Mouse (Mus musculus): ENCODE data around the gene Rbm47. TPM values are rescaled to one million over a fixed set of nuclear protein-coding genes. Genes with fewer than 3 reads are reported as not detected.

The Rbm47 gene
- polyA plus RNA-seq, 1 experiment from 2014 or later: 53.2 TPM

DNA sequence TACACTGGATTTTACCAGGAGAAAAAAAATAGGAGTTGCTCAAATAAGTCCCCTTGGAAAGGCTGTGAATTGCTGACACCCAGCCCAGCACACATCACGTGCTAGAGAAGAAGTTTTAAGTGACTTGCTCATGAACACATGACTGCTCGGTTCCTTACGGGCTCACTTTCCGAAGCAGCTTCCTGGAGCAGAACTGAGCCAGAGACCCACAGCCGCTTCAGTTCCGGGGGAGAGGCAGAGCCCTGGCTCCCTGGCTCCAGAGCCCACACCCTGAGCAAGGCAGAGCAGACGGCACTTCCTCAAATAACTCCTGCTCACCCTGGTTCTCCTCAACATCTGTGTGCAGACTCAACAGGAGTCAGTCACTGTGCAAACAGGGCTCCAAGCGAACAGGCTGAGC, 60.9 kb downstream of the Rbm47 start:
- Histone ChIP-seq H3K4me1 (ENCODE audit: control insufficient read depth, insufficient read depth, low read length) (no peaks in the 10 kb centered on the region), H3K9ac (replicated peaks; ENCODE audit: low read depth, low read length) (no peak overlapping the region), H3K36me3 (ENCODE audit: control insufficient read depth, insufficient read depth, low read length) (no peaks in the 10 kb centered on the region), H3K4me2 (replicated peaks; ENCODE audit: low read depth, low read length) (no peak overlapping the region), H3K27ac (ENCODE audit: low read length) (no peak overlapping the region), H3K27me3 (ENCODE audit: control insufficient read depth, insufficient read depth, low read length) (no peaks in the 10 kb centered on the region), H3K4me3 (ENCODE audit: low read depth, low read length) (no peak overlapping the region), H3K9me3 (ENCODE audit: control insufficient read depth, low read depth, low read length) (no peaks in the 10 kb centered on the region)
- ATAC-seq (ENCODE audit: insufficient number of reproducible peaks, insufficient read depth, low FRiP score, low read depth): peak; percentile 51
- 58% methylated on average over 8 of the region's 8 CpGs for WGBS

DNA sequence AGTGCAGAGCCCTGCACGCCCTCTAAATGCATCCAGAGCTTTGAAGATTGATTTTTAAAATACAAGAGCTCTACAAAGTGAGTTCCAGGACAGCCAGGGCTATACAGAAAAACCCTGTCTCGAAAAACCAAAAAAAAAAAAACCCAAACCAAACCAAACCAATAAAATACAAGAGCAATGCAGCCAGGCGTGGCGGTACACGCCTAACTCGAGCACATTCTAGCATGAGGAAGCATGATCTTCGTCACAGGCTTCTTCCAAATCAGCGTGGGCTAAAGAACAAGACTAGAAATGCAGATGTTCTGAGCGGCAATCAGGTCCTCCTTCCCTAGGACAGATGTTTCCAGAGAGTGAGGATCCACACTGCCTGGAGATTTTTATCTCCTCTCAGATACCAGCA, 66.5 kb downstream of the Rbm47 start:
- Histone ChIP-seq H3K9me3 (ENCODE audit: control insufficient read depth, low read depth, low read length) (no peaks in the 10 kb centered on the region), H3K4me2 (replicated peaks; ENCODE audit: low read depth, low read length) (no peak overlapping the region), H3K4me3 (ENCODE audit: low read depth, low read length) (no peak overlapping the region), H3K4me1 (ENCODE audit: control insufficient read depth, insufficient read depth, low read length) (no peaks in the 10 kb centered on the region), H3K9ac (replicated peaks; ENCODE audit: low read depth, low read length) (no peak overlapping the region), H3K27me3 (ENCODE audit: control insufficient read depth, insufficient read depth, low read length) (no peaks in the 10 kb centered on the region), H3K27ac (ENCODE audit: low read length) (no peak overlapping the region), H3K36me3 (ENCODE audit: control insufficient read depth, insufficient read depth, low read length) (no peaks in the 10 kb centered on the region)
- no peak for ATAC-seq (ENCODE audit: insufficient number of reproducible peaks, insufficient read depth, low FRiP score, low read depth)
- WGBS: 78% methylated on average over 9 of the region's 9 CpGs

DNA sequence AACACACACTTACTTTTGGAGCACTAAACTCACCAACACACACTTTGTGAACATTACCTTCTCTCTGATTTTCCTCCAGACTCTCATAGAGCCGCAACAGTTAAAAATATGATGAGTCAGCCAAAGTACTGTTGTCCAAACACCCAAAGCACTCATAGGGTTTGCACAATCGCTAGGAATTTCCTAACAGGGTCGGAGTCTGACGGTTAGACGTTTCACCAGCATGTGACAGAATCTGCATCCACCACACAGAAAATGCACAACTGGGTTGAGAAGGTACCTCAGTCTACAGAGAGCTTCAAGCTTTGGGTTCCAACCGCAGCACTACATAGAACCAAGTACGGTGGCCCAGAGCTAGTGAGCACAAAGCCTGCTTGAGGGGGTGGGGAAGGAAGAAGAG, 67.0 kb downstream of the Rbm47 start:
- no peak for ATAC-seq (ENCODE audit: insufficient number of reproducible peaks, insufficient read depth, low FRiP score, low read depth)
- Histone ChIP-seq H3K4me2 (replicated peaks; ENCODE audit: low read depth, low read length) (no peak overlapping the region), H3K9me3 (ENCODE audit: control insufficient read depth, low read depth, low read length) (no peaks in the 10 kb centered on the region), H3K9ac (replicated peaks; ENCODE audit: low read depth, low read length) (no peak overlapping the region), H3K36me3 (ENCODE audit: control insufficient read depth, insufficient read depth, low read length) (no peaks in the 10 kb centered on the region), H3K27ac (ENCODE audit: low read length) (no peak overlapping the region), H3K4me3 (ENCODE audit: low read depth, low read length) (no peak overlapping the region), H3K27me3 (ENCODE audit: control insufficient read depth, insufficient read depth, low read length) (no peaks in the 10 kb centered on the region), H3K4me1 (ENCODE audit: control insufficient read depth, insufficient read depth, low read length) (no peaks in the 10 kb centered on the region)
- WGBS: 79% methylated on average over 7 of the region's 7 CpGs

DNA sequence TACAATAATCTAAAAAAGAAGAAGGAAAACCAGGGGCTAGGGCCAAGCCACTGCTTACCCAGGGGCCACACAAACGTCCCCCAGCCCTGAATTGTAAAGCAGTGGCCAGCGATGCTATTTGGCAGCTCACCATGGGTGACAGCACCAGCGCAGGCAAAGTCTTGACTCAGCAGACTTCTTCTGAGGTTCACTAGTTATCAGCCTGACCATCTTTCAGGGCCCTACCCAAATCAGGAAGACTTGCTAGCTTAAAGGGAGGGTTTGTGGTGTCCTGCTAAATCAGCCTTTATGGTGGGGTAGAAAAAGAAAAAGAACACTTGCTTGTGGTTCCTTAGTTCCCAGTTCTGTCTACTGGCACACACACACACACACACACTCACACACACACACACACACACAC, 67.6 kb downstream of the Rbm47 start:
- H3K4me3 ChIP-seq (ENCODE audit: low read depth, low read length): no peak overlapping the region
- 81% methylated on average over 3 of the region's 3 CpGs for WGBS
- H3K27me3 ChIP-seq (ENCODE audit: control insufficient read depth, insufficient read depth, low read length): no peaks in the 10 kb centered on the region
- no peaks in the 10 kb centered on the region for H3K36me3 ChIP-seq (ENCODE audit: control insufficient read depth, insufficient read depth, low read length)
- H3K4me1 ChIP-seq (ENCODE audit: control insufficient read depth, insufficient read depth, low read length): no peaks in the 10 kb centered on the region
- no peak overlapping the region for H3K27ac ChIP-seq (ENCODE audit: low read length)
- no peak for ATAC-seq (ENCODE audit: insufficient number of reproducible peaks, insufficient read depth, low FRiP score, low read depth)
- no peaks in the 10 kb centered on the region for H3K9me3 ChIP-seq (ENCODE audit: control insufficient read depth, low read depth, low read length)
- no peak overlapping the region for H3K4me2 ChIP-seq (replicated peaks; ENCODE audit: low read depth, low read length)
- H3K9ac ChIP-seq (replicated peaks; ENCODE audit: low read depth, low read length): no peak overlapping the region

DNA sequence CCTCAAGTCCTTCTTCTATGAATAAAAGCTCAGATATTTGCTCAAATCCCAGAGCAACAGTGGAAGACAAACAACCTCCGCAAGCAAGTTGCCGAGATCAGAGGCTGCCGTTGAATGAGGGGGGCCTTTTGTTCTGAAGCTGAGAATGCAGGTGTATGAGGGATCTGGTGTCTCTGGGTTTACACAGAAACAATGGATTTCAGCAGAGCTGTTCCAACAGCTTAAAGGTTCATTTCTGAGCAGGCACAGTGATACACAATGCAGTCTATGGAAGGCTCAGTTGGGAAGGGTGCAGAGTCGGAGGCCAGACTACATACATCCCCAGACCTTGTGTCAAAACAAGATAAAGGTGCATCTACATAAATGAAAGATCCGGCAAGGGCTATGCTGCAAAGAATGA, 69.5 kb downstream of the Rbm47 start:
- no peaks in the 10 kb centered on the region for H3K4me1 ChIP-seq (ENCODE audit: control insufficient read depth, insufficient read depth, low read length)
- no peak overlapping the region for H3K9ac ChIP-seq (replicated peaks; ENCODE audit: low read depth, low read length)
- no peak for ATAC-seq (ENCODE audit: insufficient number of reproducible peaks, insufficient read depth, low FRiP score, low read depth)
- H3K9me3 ChIP-seq (ENCODE audit: control insufficient read depth, low read depth, low read length): no peaks in the 10 kb centered on the region
- no peak overlapping the region for H3K27ac ChIP-seq (ENCODE audit: low read length)
- H3K4me3 ChIP-seq (ENCODE audit: low read depth, low read length): no peak overlapping the region
- no peaks in the 10 kb centered on the region for H3K27me3 ChIP-seq (ENCODE audit: control insufficient read depth, insufficient read depth, low read length)
- no peaks in the 10 kb centered on the region for H3K36me3 ChIP-seq (ENCODE audit: control insufficient read depth, insufficient read depth, low read length)
- WGBS: 66% methylated on average over 5 of the region's 5 CpGs
- H3K4me2 ChIP-seq (replicated peaks; ENCODE audit: low read depth, low read length): no peak overlapping the region

DNA sequence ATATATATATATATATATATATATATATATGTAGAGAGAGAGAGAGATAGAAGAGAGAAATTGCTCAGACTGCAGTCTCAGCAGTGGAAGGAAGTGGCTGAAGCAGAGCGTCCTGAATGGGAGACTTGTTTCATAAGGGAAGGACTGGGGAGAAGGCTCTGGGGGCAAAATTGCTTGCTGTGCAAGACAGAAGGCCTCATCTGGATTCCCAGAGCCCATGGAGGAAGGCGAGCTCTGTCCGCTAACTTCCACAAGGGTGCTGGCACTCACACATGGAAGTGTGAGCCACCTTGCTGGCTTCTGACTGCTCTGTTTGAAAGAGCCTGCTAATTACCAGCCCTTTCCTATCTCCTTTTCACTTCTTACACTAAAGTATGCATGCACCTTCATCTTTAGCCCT, 70.1 kb downstream of the Rbm47 start:
- WGBS: 68% methylated on average over 3 of the region's 3 CpGs
- Histone ChIP-seq H3K27ac (ENCODE audit: low read length) (no peak overlapping the region), H3K36me3 (ENCODE audit: control insufficient read depth, insufficient read depth, low read length) (no peaks in the 10 kb centered on the region), H3K4me1 (ENCODE audit: control insufficient read depth, insufficient read depth, low read length) (no peaks in the 10 kb centered on the region), H3K4me2 (replicated peaks; ENCODE audit: low read depth, low read length) (no peak overlapping the region), H3K9ac (replicated peaks; ENCODE audit: low read depth, low read length) (no peak overlapping the region), H3K9me3 (ENCODE audit: control insufficient read depth, low read depth, low read length) (no peaks in the 10 kb centered on the region), H3K4me3 (ENCODE audit: low read depth, low read length) (no peak overlapping the region), H3K27me3 (ENCODE audit: control insufficient read depth, insufficient read depth, low read length) (no peaks in the 10 kb centered on the region)
- ATAC-seq (ENCODE audit: insufficient number of reproducible peaks, insufficient read depth, low FRiP score, low read depth): no peak

DNA sequence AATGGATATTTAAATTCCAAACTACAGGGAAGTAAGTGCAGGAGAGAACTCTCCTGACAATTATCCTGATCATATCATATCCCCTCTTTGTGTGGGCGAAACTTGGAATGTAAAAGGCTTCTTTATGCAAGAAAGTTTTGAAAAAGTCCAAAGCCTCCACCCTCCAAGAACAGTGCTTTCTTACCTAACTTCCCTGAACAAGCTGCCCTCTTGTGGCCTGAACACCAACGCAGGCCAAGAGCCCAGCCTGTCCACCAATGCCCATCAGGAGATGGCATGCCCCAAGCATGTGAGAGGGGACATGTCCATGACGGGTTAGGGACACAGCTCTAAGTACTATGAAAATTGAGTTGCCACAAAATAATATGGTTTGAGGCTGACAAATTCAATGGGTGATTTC, 71.3 kb downstream of the Rbm47 start:
- H3K9ac ChIP-seq (replicated peaks; ENCODE audit: low read depth, low read length): no peak overlapping the region
- ATAC-seq (ENCODE audit: insufficient number of reproducible peaks, insufficient read depth, low FRiP score, low read depth): no peak
- H3K4me2 ChIP-seq (replicated peaks; ENCODE audit: low read depth, low read length): no peak overlapping the region
- no peaks in the 10 kb centered on the region for H3K27me3 ChIP-seq (ENCODE audit: control insufficient read depth, insufficient read depth, low read length)
- no peaks in the 10 kb centered on the region for H3K9me3 ChIP-seq (ENCODE audit: control insufficient read depth, low read depth, low read length)
- H3K27ac ChIP-seq (ENCODE audit: low read length): no peak overlapping the region
- WGBS: 63% methylated on average over 3 of the region's 3 CpGs
- no peaks in the 10 kb centered on the region for H3K4me1 ChIP-seq (ENCODE audit: control insufficient read depth, insufficient read depth, low read length)
- H3K36me3 ChIP-seq (ENCODE audit: control insufficient read depth, insufficient read depth, low read length): no peaks in the 10 kb centered on the region
- H3K4me3 ChIP-seq (ENCODE audit: low read depth, low read length): no peak overlapping the region

DNA sequence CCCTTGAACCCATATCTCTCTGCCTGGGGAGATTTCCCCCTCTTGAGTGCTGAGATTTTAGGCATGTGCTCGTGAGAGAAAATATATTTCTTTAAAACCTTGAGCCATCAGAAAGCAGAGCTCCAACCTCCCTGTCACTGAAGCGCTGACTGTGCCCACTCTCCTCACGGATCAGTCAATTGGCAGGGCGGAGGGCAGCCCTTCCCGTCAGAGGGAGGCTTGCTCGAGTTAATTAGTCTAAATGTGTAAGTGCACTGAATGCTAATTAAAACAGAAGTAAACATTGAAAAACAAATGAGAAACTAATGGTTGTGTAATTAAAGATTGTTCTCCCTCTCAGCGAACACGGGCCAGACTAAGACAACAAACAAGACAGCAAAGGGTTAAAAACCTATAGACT, 72.6 kb downstream of the Rbm47 start:
- Histone ChIP-seq H3K4me3 (ENCODE audit: low read depth, low read length) (no peak overlapping the region), H3K36me3 (ENCODE audit: control insufficient read depth, insufficient read depth, low read length) (no peaks in the 10 kb centered on the region), H3K9ac (replicated peaks; ENCODE audit: low read depth, low read length) (no peak overlapping the region), H3K27me3 (ENCODE audit: control insufficient read depth, insufficient read depth, low read length) (no peaks in the 10 kb centered on the region), H3K27ac (ENCODE audit: low read length) (no peak overlapping the region), H3K9me3 (ENCODE audit: control insufficient read depth, low read depth, low read length) (no peaks in the 10 kb centered on the region), H3K4me1 (ENCODE audit: control insufficient read depth, insufficient read depth, low read length) (no peaks in the 10 kb centered on the region), H3K4me2 (replicated peaks; ENCODE audit: low read depth, low read length) (no peak overlapping the region)
- no peak for ATAC-seq (ENCODE audit: insufficient number of reproducible peaks, insufficient read depth, low FRiP score, low read depth)
- 78% methylated on average over 8 of the region's 8 CpGs for WGBS

DNA sequence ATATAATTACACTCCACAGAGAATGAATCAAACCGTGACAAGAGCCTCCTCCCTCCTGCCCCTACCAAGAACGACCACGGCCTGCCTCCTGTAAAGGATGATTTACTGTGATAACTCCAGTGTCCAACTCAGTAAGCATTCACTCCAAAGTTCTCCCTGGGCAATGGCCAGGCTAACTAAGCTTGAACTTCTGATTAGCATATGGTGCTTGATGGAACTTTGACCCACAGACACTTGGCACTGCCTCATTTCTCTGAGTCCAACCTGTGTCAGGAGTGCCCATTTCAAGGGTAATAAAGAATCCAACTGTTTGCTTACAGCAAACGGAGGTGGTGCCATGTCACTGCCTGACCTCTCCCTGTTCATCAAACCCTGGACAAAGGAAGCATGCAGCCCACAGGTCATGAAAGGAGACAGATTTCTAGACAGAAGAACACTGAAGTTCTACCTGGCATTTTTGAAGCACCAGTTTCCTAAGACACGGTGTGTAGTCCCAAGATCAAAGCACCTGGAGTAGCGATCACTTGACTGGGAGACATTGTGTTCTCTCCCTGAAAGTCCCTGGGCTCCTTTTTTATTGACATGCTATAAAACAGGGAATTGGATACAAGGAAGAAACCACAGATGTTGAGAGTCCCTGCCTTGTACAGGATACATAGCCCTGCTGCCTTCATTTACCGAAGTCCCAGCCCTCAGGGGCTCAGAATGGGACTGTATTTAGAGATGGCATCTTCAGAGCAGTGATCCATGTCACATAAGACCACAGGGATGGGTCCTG, 74.6 kb downstream of the Rbm47 start:
- 53% methylated on average over 7 of the region's 7 CpGs for WGBS
- H3K27ac ChIP-seq (ENCODE audit: low read length): no peak overlapping the region

More for the DNA sequence above, 74.6 kb downstream of the Rbm47 start:
- no peak overlapping the region for H3K9ac ChIP-seq (replicated peaks; ENCODE audit: low read depth, low read length)
- H3K36me3 ChIP-seq (ENCODE audit: control insufficient read depth, insufficient read depth, low read length): no peaks in the 10 kb centered on the region
- H3K4me2 ChIP-seq (replicated peaks; ENCODE audit: low read depth, low read length): no peak overlapping the region
- no peak for ATAC-seq (ENCODE audit: insufficient number of reproducible peaks, insufficient read depth, low FRiP score, low read depth)
- no peaks in the 10 kb centered on the region for H3K4me1 ChIP-seq (ENCODE audit: control insufficient read depth, insufficient read depth, low read length)
- H3K4me3 ChIP-seq (ENCODE audit: low read depth, low read length): no peak overlapping the region
- no peaks in the 10 kb centered on the region for H3K9me3 ChIP-seq (ENCODE audit: control insufficient read depth, low read depth, low read length)
- H3K27me3 ChIP-seq (ENCODE audit: control insufficient read depth, insufficient read depth, low read length): no peaks in the 10 kb centered on the region

All from stomach, embryonic 14.5 days (tissue).